Mouse (Mus musculus) liver, embryonic 16.5 days (tissue): ENCODE results near the gene Cacna2d2. TPM values are rescaled to one million over a fixed set of nuclear protein-coding genes. Genes with fewer than 3 reads are reported as not detected.

ENCODE experiments used
- ATAC-seq: fragments of 200-750 bp; cut with Nextera tagmentation; 2 replicates; pipeline ENCODE4 v1.8.0; 2017; ENCODE audit warnings: low read depth, mild to moderate bottlenecking, moderate number of reproducible peaks, moderate library complexity
- H3K27ac ChIP-seq: fragments of 300-500 bp; sonication (generic); 2 replicates; pipeline ENCODE4 v1.5.1; 2014; ENCODE audit warnings: mild to moderate bottlenecking, low read length
- H3K27me3 ChIP-seq: fragments of 300-500 bp; sonication (generic); 2 replicates; pipeline ENCODE4 v1.6.1; 2014; ENCODE audit warnings: low read depth, low read length, mixed read lengths; ENCODE audit not compliant: control insufficient read depth, insufficient read depth
- H3K36me3 ChIP-seq: fragments of 300-500 bp; sonication (generic); 2 replicates; pipeline ENCODE4 v1.6.1; 2014; ENCODE audit warnings: mild to moderate bottlenecking; ENCODE audit not compliant: control insufficient read depth, insufficient read depth
- H3K4me1 ChIP-seq: fragments of 300-500 bp; sonication (generic); 2 replicates; pipeline ENCODE4 v1.6.1; 2014; ENCODE audit warnings: low read depth, low read length, mixed read lengths; ENCODE audit not compliant: control insufficient read depth
- H3K4me2 ChIP-seq: fragments of 300-500 bp; sonication (generic); 2 replicates; pipeline ENCODE4 v1.6.1; 2014; ENCODE audit warnings: low read depth, low read length, mixed read lengths
- H3K4me3 ChIP-seq: fragments of 300-500 bp; sonication (generic); 2 replicates; pipeline ENCODE4 v1.5.1; 2014; ENCODE audit warnings: low read depth, mild to moderate bottlenecking, low read length
- H3K9ac ChIP-seq: fragments of 300-500 bp; sonication (generic); 2 replicates; pipeline ENCODE4 v1.6.1; 2014; ENCODE audit warnings: low read depth, low read length
- H3K9me3 ChIP-seq: fragments of 300-500 bp; sonication (generic); replicated peaks from 2 replicates; pipeline ENCODE4 v1.6.1; 2016; ENCODE audit warnings: low read length; ENCODE audit not compliant: control insufficient read depth
- WGBS: fragments of 180-500 bp; shearing (Covaris S2); extraction: QIAGEN DNeasy Blood & Tissue Kit; methylation state at CpG from one replicate; pipeline ENCODE4 v1.1.7; 2014; ENCODE audit not compliant: insufficient replicate concordance; 5-methylcytosine and 5-hydroxymethylcytosine counted together
- polyA plus RNA-seq: library from polyadenylated mRNA; unstranded; fragments of >200 nt; fragmentation: Nextera tagmentation; extraction: Ambion mirVana; gene quantifications from 2 replicates; pipeline ENCODE4 v1.2.1, GENCODE M21; 2015

The Cacna2d2 gene
- polyA plus RNA-seq, 1 experiment from 2014 or later, result not detected

GRCm38 (mm10) chr9:107526198-107527026, 127.0 kb downstream of the Cacna2d2 start:
- peaks cover 9% of the 10 kb centered on the region for H3K4me1 ChIP-seq
- no peak overlapping the region for H3K27ac ChIP-seq
- H3K4me3 ChIP-seq, result peak overlapping the region; percentile 28
- peak overlapping the region; percentile 50 for H3K4me2 ChIP-seq
- ATAC-seq, result peak; percentile 52
- peaks cover 45% of the 10 kb centered on the region for H3K27me3 ChIP-seq
- no peaks in the 10 kb centered on the region for H3K36me3 ChIP-seq
- H3K9ac ChIP-seq, result no peak overlapping the region
- H3K9me3 ChIP-seq, result no peaks in the 10 kb centered on the region
- 4% methylated on average over 44 of the region's 44 CpGs for WGBS

GRCm38 (mm10) chr9:107533791-107534407, 134.5 kb downstream of the Cacna2d2 start, which contains the start of gene Tmem115:
Gene Tmem115, plus strand, starts transcription at chr9:107533945.
- Histone ChIP-seq H3K4me3 (peak within 1 kb of the TSS; percentile 89), H3K27me3 (peaks cover 4% of the 10 kb centered on the region; the same call in 1 of the 2 replicates), H3K36me3 (peaks cover 12% of the 10 kb centered on the region), H3K4me2 (peak within 1 kb of the TSS; percentile 96), H3K9ac (peak within 1 kb of the TSS; percentile 90), H3K9me3 (no peaks in the 10 kb centered on the region), H3K27ac (peak within 1 kb of the TSS; percentile 83), H3K4me1 (peaks cover 31% of the 10 kb centered on the region)
- ATAC-seq, result peak; percentile 98
- 0% methylated on average over 48 of the region's 48 CpGs for WGBS

GRCm38 (mm10) chr9:107534408-107535202, 135.2 kb downstream of the Cacna2d2 start:
- no peaks in the 10 kb centered on the region for H3K9me3 ChIP-seq
- peak overlapping the region; percentile 96 for H3K4me2 ChIP-seq
- peaks cover 31% of the 10 kb centered on the region for H3K4me1 ChIP-seq
- peak overlapping the region; percentile 90 for H3K9ac ChIP-seq
- H3K4me3 ChIP-seq, result peak overlapping the region; percentile 89
- under 1% methylated on average over 40 of the region's 40 CpGs for WGBS
- peak; percentile 14 for ATAC-seq
- H3K27ac ChIP-seq, result peak overlapping the region; percentile 83
- peaks cover 4% of the 10 kb centered on the region; the same call in 1 of the 2 replicates for H3K27me3 ChIP-seq
- H3K36me3 ChIP-seq, result peaks cover 16% of the 10 kb centered on the region

GRCm38 (mm10) chr9:107538231-107538630, 138.8 kb downstream of the Cacna2d2 start:
- Histone ChIP-seq H3K27me3 (no peaks in the 10 kb centered on the region), H3K4me1 (peaks cover 49% of the 10 kb centered on the region), H3K36me3 (peaks cover 20% of the 10 kb centered on the region), H3K9me3 (no peaks in the 10 kb centered on the region), H3K27ac (no peak overlapping the region), H3K4me2 (no peak overlapping the region), H3K9ac (no peak overlapping the region), H3K4me3 (no peak overlapping the region)
- ATAC-seq, result no peak
- 82% methylated on average over 7 of the region's 7 CpGs for WGBS

GRCm38 (mm10) chr9:107538711-107539110, 139.3 kb downstream of the Cacna2d2 start:
- no peak overlapping the region for H3K27ac ChIP-seq
- WGBS, result 74% methylated on average over 3 of the region's 3 CpGs
- H3K4me2 ChIP-seq, result no peak overlapping the region
- H3K4me3 ChIP-seq, result no peak overlapping the region
- H3K9ac ChIP-seq, result no peak overlapping the region
- peaks cover 44% of the 10 kb centered on the region for H3K4me1 ChIP-seq
- H3K36me3 ChIP-seq, result peaks cover 20% of the 10 kb centered on the region
- ATAC-seq, result no peak
- no peaks in the 10 kb centered on the region for H3K9me3 ChIP-seq
- no peaks in the 10 kb centered on the region for H3K27me3 ChIP-seq

- peaks cover 20% of the 10 kb centered on the region for H3K36me3 ChIP-seq
- no peaks in the 10 kb centered on the region for H3K9me3 ChIP-seq
- no peak overlapping the region for H3K4me2 ChIP-seq
- no peaks in the 10 kb centered on the region for H3K27me3 ChIP-seq
- no peak overlapping the region for H3K4me3 ChIP-seq
- WGBS, result 88% methylated on average over 8 of the region's 8 CpGs
- H3K27ac ChIP-seq, result no peak overlapping the region
- no peak overlapping the region for H3K9ac ChIP-seq
- H3K4me1 ChIP-seq, result peaks cover 41% of the 10 kb centered on the region
- ATAC-seq, result no peak
Measured at GRCm38 (mm10) chr9:107539940-107540339, 140.5 kb downstream of the Cacna2d2 start.

GRCm38 (mm10) chr9:107540420-107540819, 141.0 kb downstream of the Cacna2d2 start:
- peaks cover 20% of the 10 kb centered on the region for H3K36me3 ChIP-seq
- no peak for ATAC-seq
- 63% methylated on average over 4 of the region's 4 CpGs for WGBS
- peaks cover 37% of the 10 kb centered on the region for H3K4me1 ChIP-seq
- H3K9ac ChIP-seq, result no peak overlapping the region
- no peaks in the 10 kb centered on the region for H3K27me3 ChIP-seq
- H3K9me3 ChIP-seq, result no peaks in the 10 kb centered on the region
- H3K4me3 ChIP-seq, result no peak overlapping the region
- no peak overlapping the region for H3K4me2 ChIP-seq
- H3K27ac ChIP-seq, result no peak overlapping the region

GRCm38 (mm10) chr9:107541005-107541404, 141.6 kb downstream of the Cacna2d2 start:
- peak overlapping the region; percentile 77 for H3K4me3 ChIP-seq
- no peak overlapping the region; the same call in 1 of the 2 replicates for H3K27ac ChIP-seq
- peak overlapping the region; percentile 84 for H3K4me2 ChIP-seq
- H3K36me3 ChIP-seq, result peaks cover 20% of the 10 kb centered on the region
- WGBS, result 46% methylated on average over 10 of the region's 10 CpGs
- no peaks in the 10 kb centered on the region for H3K9me3 ChIP-seq
- ATAC-seq, result no peak
- H3K4me1 ChIP-seq, result peaks cover 34% of the 10 kb centered on the region
- no peak overlapping the region for H3K9ac ChIP-seq
- H3K27me3 ChIP-seq, result no peaks in the 10 kb centered on the region
